Mouse (Mus musculus): ENCODE results near the gene Pbld2. TPM values are rescaled to one million over a fixed set of nuclear protein-coding genes. Genes with fewer than 3 reads are reported as not detected.

Gene Pbld2
- total RNA-seq (2023): 3.2 TPM

DNA sequence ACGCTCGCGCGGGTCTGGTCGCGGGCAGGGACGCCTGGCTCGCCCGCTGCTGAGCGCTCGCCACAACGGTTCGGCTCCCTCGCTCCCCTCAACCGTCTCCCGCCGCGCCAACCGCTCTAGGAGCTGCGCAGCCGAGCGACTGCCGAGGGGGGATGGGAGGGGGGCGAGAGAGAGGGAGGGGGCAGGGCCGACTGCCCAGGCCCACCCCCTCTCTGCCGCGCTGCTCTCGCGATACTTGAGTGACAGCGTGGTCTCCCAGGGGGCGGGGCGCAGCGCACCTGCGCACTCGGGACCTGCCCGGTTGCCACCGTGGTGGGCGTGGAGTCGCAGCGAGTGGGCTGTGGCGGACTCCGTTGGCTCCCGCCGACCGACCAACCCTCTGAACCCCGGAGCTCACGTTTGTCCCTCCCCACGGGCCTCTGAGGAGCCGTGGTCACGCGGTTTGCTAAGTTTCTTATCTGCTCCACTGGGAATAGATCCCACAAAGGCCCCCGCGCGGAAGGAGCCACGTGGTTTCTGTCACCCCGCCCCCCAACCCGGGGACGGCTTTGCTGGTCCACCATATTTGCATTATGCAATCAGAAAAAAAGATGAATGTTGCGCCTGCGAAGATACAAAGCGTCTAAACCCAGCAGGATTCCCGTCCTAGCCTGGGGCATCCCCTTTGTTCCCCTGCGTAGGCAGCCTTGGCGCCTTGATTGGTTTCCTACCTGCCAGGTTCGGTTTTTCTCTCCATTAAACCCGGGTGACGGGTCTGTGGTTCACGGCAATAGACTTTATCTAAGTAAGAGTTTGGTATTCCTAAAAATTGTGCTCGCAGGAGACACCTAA is at the start of gene Pbld2, which contains the start of gene Hnrnph3:
Gene Pbld2 (plus strand): TSS at position 567 of the 831 bp plus-strand sequence.
Gene Hnrnph3 (minus strand): TSS at position 469 of the 831 bp plus-strand sequence.

DNA sequence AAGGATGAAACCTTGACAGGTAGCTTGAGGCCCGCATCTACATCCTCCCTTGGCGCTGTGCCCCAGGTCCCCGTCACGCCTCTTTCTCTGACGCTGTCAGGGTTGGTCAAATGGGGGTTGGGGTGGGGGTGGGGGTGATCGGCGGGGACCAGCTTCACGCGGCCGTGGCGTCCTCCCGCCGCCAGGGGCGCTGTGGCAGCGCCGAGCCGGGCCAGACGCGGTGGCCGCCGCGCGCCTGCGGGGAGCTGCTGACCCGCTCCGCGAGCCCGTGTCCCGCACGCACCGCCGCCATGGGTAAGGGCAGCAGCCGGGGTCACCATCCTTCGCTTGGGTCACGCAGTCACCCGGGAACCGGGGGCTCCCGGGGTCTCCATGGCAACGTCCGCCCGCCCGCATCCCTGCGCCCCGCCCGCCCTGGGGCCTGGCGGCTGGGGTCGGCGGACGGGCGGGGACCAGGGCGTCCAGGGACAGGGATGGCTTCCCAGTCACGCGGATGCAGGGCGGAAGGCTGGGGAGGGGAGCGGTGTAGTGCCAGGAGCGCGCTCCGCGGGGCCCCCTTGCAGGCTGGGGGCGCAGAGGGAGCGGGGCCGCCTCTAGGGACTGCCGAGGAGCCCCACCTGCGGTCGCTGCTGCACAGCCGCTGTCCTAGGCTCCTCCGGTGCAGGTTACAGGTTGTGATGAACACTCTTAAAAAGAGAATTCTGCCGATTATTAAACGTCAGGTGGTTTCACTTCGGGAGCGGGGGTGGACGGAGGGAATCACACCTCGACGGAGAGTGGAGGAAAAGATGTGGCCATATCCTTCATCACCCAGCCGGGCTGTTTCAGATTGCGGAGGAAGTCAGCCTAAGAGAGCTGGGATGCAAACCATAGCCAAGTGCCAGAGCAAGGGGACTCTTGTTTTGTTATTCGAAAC is 43.8 kb upstream of the Pbld2 start, which contains the start of gene Rufy2:
Gene Rufy2 (plus strand): TSS at position 185 of the 916 bp plus-strand sequence.

DNA sequence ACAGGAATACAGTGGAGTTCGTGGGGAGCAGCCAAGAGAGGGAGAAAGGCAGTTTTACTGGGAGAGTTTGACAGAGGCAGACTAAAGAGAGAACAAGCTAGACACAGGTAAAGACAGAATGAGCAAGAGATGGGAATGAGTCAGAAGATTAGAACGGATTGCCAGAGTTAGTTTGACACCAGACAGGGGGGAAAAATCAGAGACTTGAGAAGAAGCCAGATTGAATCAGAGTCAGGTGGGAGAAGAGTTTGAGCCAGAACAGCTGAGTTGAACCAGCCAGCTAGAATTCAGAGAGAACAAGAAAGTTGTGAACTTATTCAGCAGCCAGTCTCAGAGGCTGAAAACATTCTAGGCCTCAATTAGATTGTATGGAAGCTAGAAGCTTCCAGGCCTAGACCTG is 35.7 kb downstream of the Pbld2 start, which contains the start of gene Pbld1:
Gene Pbld1 (plus strand): TSS at position 301 of the 400 bp plus-strand sequence.

DNA sequence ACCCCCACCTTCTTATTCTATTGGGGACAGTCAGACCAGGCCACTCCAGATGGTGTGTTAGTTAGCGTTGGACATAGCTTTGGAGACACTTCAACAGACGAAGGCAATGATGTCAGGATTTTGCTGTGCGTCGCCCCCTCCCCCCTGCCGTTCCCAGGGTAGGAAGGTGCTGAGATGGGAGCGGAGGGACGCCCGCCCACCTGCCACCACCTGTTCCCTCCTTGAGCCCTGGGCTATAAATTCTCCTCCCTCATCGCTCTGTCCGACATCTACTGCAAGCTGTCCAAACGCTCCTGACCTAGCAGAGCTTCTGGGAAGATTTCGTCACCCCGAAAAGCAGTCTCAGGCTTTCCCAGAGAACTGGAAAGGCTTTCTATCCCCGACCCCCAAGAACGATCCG is 75.4 kb downstream of the Pbld2 start, which contains the start of gene Atoh7:
Gene Atoh7 (plus strand): TSS at position 131 of the 400 bp plus-strand sequence.

Other genes starting within 250 kb of the Pbld2 start
- gene Ccar1, start 232.0 kb upstream of the Pbld2 start, total RNA-seq (2023): 130 TPM
- 19.0 TPM for gene Tet1, start 115.3 kb upstream of the Pbld2 start, total RNA-seq (2023)
- gene Slc25a16, start 103.7 kb upstream of the Pbld2 start, total RNA-seq (2023): 12.5 TPM
- gene Dna2, start 77.3 kb upstream of the Pbld2 start, total RNA-seq (2023): 1.00 TPM
- gene Rufy2, start 44.1 kb upstream of the Pbld2 start, total RNA-seq (2023): 45.6 TPM
- gene Hnrnph3, start 98 bp upstream of the Pbld2 start, total RNA-seq (2023): 78.8 TPM
- gene Pbld1, start 35.8 kb downstream of the Pbld2 start, total RNA-seq (2023): 1.1 TPM
- not detected for gene Atoh7, start 75.3 kb downstream of the Pbld2 start, total RNA-seq (2023)
- not detected for gene Mypn, start 179.6 kb downstream of the Pbld2 start, total RNA-seq (2023)
- 164 TPM for gene Herc4, start 219.5 kb downstream of the Pbld2 start, total RNA-seq (2023)